In the genomic region with DNA sequence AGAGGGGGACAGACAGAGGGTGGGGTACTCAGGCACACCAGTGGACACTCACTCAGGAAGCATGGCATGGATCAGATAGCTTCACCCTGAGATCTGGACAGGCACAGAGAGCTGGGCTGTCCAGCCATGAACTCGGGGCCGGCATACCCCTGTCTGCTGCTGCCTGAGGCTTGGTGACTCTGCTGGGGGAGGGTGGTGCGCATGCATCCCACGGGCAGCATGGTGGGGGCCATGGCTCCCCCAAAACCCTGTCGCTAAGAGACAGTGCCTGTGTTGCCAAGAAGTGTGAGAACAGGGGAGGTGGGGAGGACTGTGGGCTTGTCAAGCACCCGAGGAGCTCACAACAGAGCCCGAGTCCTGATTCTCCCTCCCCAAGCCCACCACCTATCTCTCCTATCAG, we compare ENCODE assay signal across 13 mouse cellular contexts. TPM values are rescaled to one million over a fixed set of nuclear protein-coding genes. Genes with fewer than 3 reads are reported as not detected.
DNase-seq lines count a peak whose midpoint lies in the region; ATAC-seq lines count a peak whose summit lies in the region.
"Had no signal": no experiment of that assay in that cellular context is flagged by ENCODE, and none has a peak within 500 bp of the region (broad histone marks: within the 10 kb centered on the region; RNA-seq: fewer than 3 reads in every experiment).

No protein-coding gene starts in this region.

- peak; percentile 74 for DNase-seq in layer of hippocampus, adult 11-12 months (ENCODE audit: low spot score)
- DNase-seq in layer of hippocampus, adult 9-10 months (ENCODE audit: low spot score), result no peak
- DNase-seq in frontal cortex, postnatal 25 days (ENCODE audit: low spot score in 2 of 2), result peak; percentile 31 to 45
- DNase-seq in layer of hippocampus, postnatal 10 days (ENCODE audit: low spot score in 2 of 2), result peak; percentile 56 to 65
- DNase-seq in right cerebral cortex, postnatal 14 days, result peak; percentile 58
- DNase-seq in adrenal gland, postnatal 10 days, result no peak
- DNase-seq: adrenal gland, postnatal 36 days; spleen, adult 18-20 months; thymus, postnatal 4 days had no signal

- ATAC-seq in megakaryocyte-erythroid progenitor cell, adult 5-6 weeks (replicated peaks; ENCODE audit: low FRiP score, low TSS enrichment, poor library complexity, severe bottlenecking), result no peak

RNA-seq across cellular contexts. Expression of gene Cpne6, which starts 0.8 kb away (rescaled TPM):
- total RNA-seq in layer of hippocampus, postnatal 10 days (2021), result 100 to 1,000 TPM; 306 to 335 TPM
- not detected in 2 replicates for total RNA-seq in megakaryocyte-erythroid progenitor cell, adult 5-6 weeks (2014; fragmentation: Nextera tagmentation)
- not detected in 2 replicates for total RNA-seq in megakaryocyte-erythroid progenitor cell, adult 5-6 weeks (2017)
- under 1 TPM; 0.09 to 0.61 TPM for total RNA-seq in adrenal gland, postnatal 10 days (2021)
- total RNA-seq: adrenal gland, postnatal 36 days; ES-E14; hematopoietic stem cell, adult 5-6 weeks; liver, adult 2 months had no signal

RNA-seq across cellular contexts. Expression of gene Nrl, which starts 13.7 kb away (rescaled TPM):
- under 1 TPM; 0.34 to 0.76 TPM for total RNA-seq in layer of hippocampus, postnatal 10 days (2021)
- not detected in 2 replicates for total RNA-seq in megakaryocyte-erythroid progenitor cell, adult 5-6 weeks (2014; fragmentation: Nextera tagmentation)
- not detected in 2 replicates for total RNA-seq in megakaryocyte-erythroid progenitor cell, adult 5-6 weeks (2017)
- total RNA-seq in adrenal gland, postnatal 10 days (2021), result not detected
- total RNA-seq: adrenal gland, postnatal 36 days; ES-E14; hematopoietic stem cell, adult 5-6 weeks; liver, adult 2 months had no signal

RNA-seq across cellular contexts. Expression of gene Carmil3, which starts 20.6 kb away (rescaled TPM):
- total RNA-seq in layer of hippocampus, postnatal 10 days (2021), result 100 to 1,000 TPM; 106 to 144 TPM
- total RNA-seq in megakaryocyte-erythroid progenitor cell, adult 5-6 weeks (2014; fragmentation: Nextera tagmentation), result 0.77 and 1.3 TPM in 2 replicates
- 0.42 and 0.70 TPM in 2 replicates for total RNA-seq in megakaryocyte-erythroid progenitor cell, adult 5-6 weeks (2017)
- 1 to 10 TPM; 5.3 to 8.5 TPM for total RNA-seq in adrenal gland, postnatal 10 days (2021)

RNA-seq across cellular contexts. Expression of gene Pck2, which starts 29.0 kb away (rescaled TPM):
- total RNA-seq in layer of hippocampus, postnatal 10 days (2021), result 10 to 100 TPM; 20.4 to 21.4 TPM
- 66.0 and 88.0 TPM in 2 replicates for total RNA-seq in megakaryocyte-erythroid progenitor cell, adult 5-6 weeks (2014; fragmentation: Nextera tagmentation)
- total RNA-seq in megakaryocyte-erythroid progenitor cell, adult 5-6 weeks (2017), result 48.7 and 55.6 TPM in 2 replicates
- 10 to 100 TPM; 45.2 to 51.4 TPM for total RNA-seq in adrenal gland, postnatal 10 days (2021)

RNA-seq across cellular contexts. Expression of gene Dhrs4, which starts 32.5 kb away (rescaled TPM):
- total RNA-seq in layer of hippocampus, postnatal 10 days (2021), result 10 to 100 TPM; 16.5 to 17.7 TPM
- 103 and 133 TPM in 2 replicates for total RNA-seq in megakaryocyte-erythroid progenitor cell, adult 5-6 weeks (2014; fragmentation: Nextera tagmentation)
- 128 and 189 TPM in 2 replicates for total RNA-seq in megakaryocyte-erythroid progenitor cell, adult 5-6 weeks (2017)
- 100 to 1,000 TPM; 153 to 177 TPM for total RNA-seq in adrenal gland, postnatal 10 days (2021)

Comparison
In these comparisons a context has a peak if more than half of its experiments do, and no peak if none do; other contexts are left out.
1. DNase-seq: peak in layer of hippocampus, adult 11-12 months (single experiment), frontal cortex, postnatal 25 days (2 of 2), layer of hippocampus, postnatal 10 days (2 of 2) and right cerebral cortex, postnatal 14 days (single experiment); none in layer of hippocampus, adult 9-10 months (single experiment) and adrenal gland, postnatal 10 days (single experiment).
2. RNA of gene Cpne6, which starts 0.8 kb away (total RNA-seq): 306 to 335 TPM in layer of hippocampus, postnatal 10 days; 0.09 to 0.61 TPM in adrenal gland, postnatal 10 days and not detected in megakaryocyte-erythroid progenitor cell, adult 5-6 weeks; every median in the first group is over 100 times any median in the second.
3. RNA of gene Carmil3, which starts 20.6 kb away (total RNA-seq): 106 to 144 TPM in layer of hippocampus, postnatal 10 days; 5.3 to 8.5 TPM in adrenal gland, postnatal 10 days and 0.42 to 1.3 TPM in megakaryocyte-erythroid progenitor cell, adult 5-6 weeks; every median in the first group is over 10 times any median in the second.